12 mouse cellular contexts compared by ENCODE assay signal in the genomic region with DNA sequence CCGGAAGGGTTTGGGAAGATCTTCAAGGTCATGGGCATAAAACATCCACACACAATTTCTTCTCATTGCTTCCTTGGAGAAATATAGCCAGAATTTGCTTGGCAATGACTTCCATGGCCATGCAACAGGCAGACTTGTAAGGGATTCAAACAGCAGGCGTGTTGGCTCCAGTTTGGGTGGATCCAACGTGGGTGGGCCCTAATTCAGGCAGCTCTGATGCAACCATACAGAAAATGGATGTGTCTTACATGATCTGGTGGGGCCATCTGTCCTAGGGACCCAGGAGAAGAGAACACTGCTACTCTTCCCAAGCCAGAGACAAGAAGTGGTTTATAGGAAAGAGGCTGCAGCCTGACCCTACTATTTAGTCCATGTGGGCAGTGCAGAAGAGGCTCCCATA.
DNase-seq lines count a peak whose midpoint lies in the region.
"Had no signal": no experiment of that assay in that cellular context is flagged by ENCODE, and none has a peak within 500 bp of the region (broad histone marks: within the 10 kb centered on the region; RNA-seq: fewer than 3 reads in every experiment).

No protein-coding gene starts in this region.

- DNase-seq in cerebellum, postnatal 10 days: peak; percentile 78 to 88
- DNase-seq in cerebellum, adult 9-11 months: no peak
- peak; percentile 5 to 14 for DNase-seq in frontal cortex, postnatal 25 days (ENCODE audit: low spot score in 2 of 2)
- peak; percentile 41 to 56 for DNase-seq in layer of hippocampus, postnatal 36 days
- peak; percentile 47 to 60 for DNase-seq in right cerebral cortex, adult 2 months (ENCODE audit: low spot score in 2 of 2)
- DNase-seq in kidney, postnatal 10 days: no peak
- DNase-seq in adrenal gland, postnatal 25 days: no peak
- no peak for DNase-seq in adrenal gland, postnatal 4 days (ENCODE audit: low spot score in 2 of 2)
- DNase-seq: cerebellum, adult 8-10 months; gastrocnemius, adult 2 months; kidney, postnatal 14 days; liver, postnatal 0 days had no signal

Comparison
In these comparisons a context has a peak if more than half of its experiments do, and no peak if none do; other contexts are left out.
1. DNase-seq: peak in cerebellum, postnatal 10 days (2 of 2), frontal cortex, postnatal 25 days (2 of 2), layer of hippocampus, postnatal 36 days (2 of 2) and right cerebral cortex, adult 2 months (2 of 2); none in cerebellum, adult 9-11 months (single experiment), kidney, postnatal 10 days (single experiment), adrenal gland, postnatal 25 days (single experiment) and adrenal gland, postnatal 4 days (0 of 2).